Mouse (Mus musculus) liver, postnatal 0 days (tissue): ENCODE measurements around the gene Lrwd1. TPM values are rescaled to one million over a fixed set of nuclear protein-coding genes. Genes with fewer than 3 reads are reported as not detected.
A peak's percentile ranks its signal among the peaks of the same experiment; 100 is the strongest.

Source experiments
- ATAC-seq: fragments of 200-750 bp; cut with Nextera tagmentation; 2 replicates; pipeline ENCODE4 v1.8.0; 2017; ENCODE audit warnings: mild to moderate bottlenecking, moderate library complexity
- DNase-seq: peaks from one replicate; pipeline ENCODE4 v3.0.0-alpha.2; 2016
- H3K27ac ChIP-seq: fragments of 300-500 bp; sonication (generic); 2 replicates; pipeline ENCODE4 v1.5.1; 2014; ENCODE audit warnings: antibody characterized with exemption, moderate library complexity, mild to moderate bottlenecking, low read depth
- H3K27me3 ChIP-seq: fragments of 300-500 bp; sonication (generic); 2 replicates; pipeline ENCODE4 v1.6.1; 2014; ENCODE audit warnings: low read length, control low read depth, mixed read lengths; ENCODE audit not compliant: insufficient read depth
- H3K36me3 ChIP-seq: fragments of 300-500 bp; sonication (generic); replicated peaks from 2 replicates; pipeline ENCODE4 v1.6.1; 2014; ENCODE audit warnings: mild to moderate bottlenecking, control low read depth, low read length, moderate library complexity, mixed read lengths; ENCODE audit not compliant: insufficient read depth
- H3K4me1 ChIP-seq: fragments of 300-500 bp; sonication (generic); 2 replicates; pipeline ENCODE4 v1.6.1; 2014; ENCODE audit warnings: antibody characterized with exemption, mild to moderate bottlenecking, control low read depth; ENCODE audit not compliant: insufficient read depth
- H3K4me2 ChIP-seq: fragments of 300-500 bp; sonication (generic); 2 replicates; pipeline ENCODE4 v1.6.1; 2014; ENCODE audit warnings: low read depth, mild to moderate bottlenecking, low read length, moderate library complexity, mixed read lengths
- H3K4me3 ChIP-seq: fragments of 300-500 bp; sonication (generic); 2 replicates; pipeline ENCODE4 v1.5.1; 2014; ENCODE audit warnings: low read depth, low read length
- H3K9ac ChIP-seq: fragments of 300-500 bp; sonication (generic); replicated peaks from 2 replicates; pipeline ENCODE4 v1.6.1; 2014; ENCODE audit warnings: mild to moderate bottlenecking, moderate library complexity
- H3K9me3 ChIP-seq: fragments of 300-500 bp; sonication (generic); 2 replicates; pipeline ENCODE4 v1.6.1; 2016; ENCODE audit warnings: mild to moderate bottlenecking, control low read depth, low read length, mixed read lengths
- CTCF ChIP-seq: sonication (generic); IDR thresholded peaks from 2 replicates; pipeline ENCODE4 v1.5.1; 2016; ENCODE audit warnings: antibody characterized with exemption, low read depth
- EP300 ChIP-seq: IDR thresholded peaks from 2 replicates; pipeline ENCODE4 v1.6.1; 2016; ENCODE audit warnings: antibody characterized with exemption, low read depth, mild to moderate bottlenecking
- WGBS: fragments of 180-500 bp; shearing (Covaris S2); extraction: QIAGEN DNeasy Blood & Tissue Kit; methylation state at CpG from one replicate; pipeline ENCODE4 v1.1.7; 2014; ENCODE audit not compliant: insufficient replicate concordance; 5-methylcytosine and 5-hydroxymethylcytosine counted together
- polyA plus RNA-seq: library from polyadenylated mRNA; unstranded; fragments of >200 nt; fragmentation: Nextera tagmentation; extraction: Ambion mirVana; gene quantifications from 2 replicates; pipeline ENCODE4 v1.2.1, GENCODE M21; 2015

Lrwd1 gene
- polyA plus RNA-seq, 1 experiment from 2014 or later: 16.5 TPM

DNA sequence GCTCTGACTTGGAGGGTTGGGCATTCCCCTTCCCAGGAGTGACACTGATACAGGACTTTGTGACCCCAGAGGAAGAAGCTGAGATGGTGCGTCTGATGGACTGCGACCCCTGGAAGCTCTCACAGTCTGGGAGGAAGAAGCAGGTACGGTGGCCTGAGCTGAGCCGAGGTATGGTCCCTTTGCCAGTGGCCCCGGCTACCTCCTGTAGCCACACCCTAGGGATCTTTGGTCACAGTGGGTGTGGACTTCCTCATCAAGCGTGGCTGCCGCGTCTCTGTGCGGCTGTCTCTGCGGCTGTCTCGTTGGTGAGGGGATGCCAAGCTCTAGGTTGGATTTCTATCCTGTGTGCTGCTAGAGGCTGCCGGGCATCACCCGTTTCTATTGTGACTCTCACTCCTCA, 3.5 kb upstream of the Lrwd1 start:
- H3K4me1 ChIP-seq: peaks cover 15% of the 10 kb centered on the region
- peak overlapping the region; percentile 58 for H3K27ac ChIP-seq
- no peak overlapping the region for H3K9ac ChIP-seq
- H3K27me3 ChIP-seq: no peaks in the 10 kb centered on the region
- H3K36me3 ChIP-seq: peaks cover 24% of the 10 kb centered on the region
- TF ChIP-seq CTCF: no peak
- TF ChIP-seq EP300: no peak
- no peak overlapping the region for H3K4me3 ChIP-seq
- no peak for DNase-seq
- ATAC-seq: no peak
- WGBS: 74% methylated on average over 13 of the region's 13 CpGs
- no peaks in the 10 kb centered on the region; the same call in 1 of the 2 replicates for H3K9me3 ChIP-seq
- H3K4me2 ChIP-seq: 0 out of 2 replicates have a peak overlapping the region, but pooled peaks have one; percentile 11

GRCm38 (mm10) chr5:136137658-136138274, 1.9 kb upstream of the Lrwd1 start:
- 51% methylated on average over 13 of the region's 13 CpGs for WGBS
- no peaks in the 10 kb centered on the region for H3K27me3 ChIP-seq
- H3K9me3 ChIP-seq: no peaks in the 10 kb centered on the region
- H3K4me1 ChIP-seq: peaks cover 15% of the 10 kb centered on the region
- H3K4me3 ChIP-seq: peak overlapping the region; percentile 93; the same call in 1 of the 2 replicates
- DNase-seq: peak; percentile 78
- H3K36me3 ChIP-seq: peaks cover 35% of the 10 kb centered on the region
- 0 out of 2 replicates have a peak overlapping the region, but pooled peaks have one; percentile 91 for H3K27ac ChIP-seq
- peak overlapping the region; percentile 77 for H3K4me2 ChIP-seq
- ATAC-seq: no peak
- no peak overlapping the region; the same call in 1 of the 2 replicates for H3K9ac ChIP-seq
- TF ChIP-seq EP300 (no peak), CTCF (peak; percentile 83)

DNA sequence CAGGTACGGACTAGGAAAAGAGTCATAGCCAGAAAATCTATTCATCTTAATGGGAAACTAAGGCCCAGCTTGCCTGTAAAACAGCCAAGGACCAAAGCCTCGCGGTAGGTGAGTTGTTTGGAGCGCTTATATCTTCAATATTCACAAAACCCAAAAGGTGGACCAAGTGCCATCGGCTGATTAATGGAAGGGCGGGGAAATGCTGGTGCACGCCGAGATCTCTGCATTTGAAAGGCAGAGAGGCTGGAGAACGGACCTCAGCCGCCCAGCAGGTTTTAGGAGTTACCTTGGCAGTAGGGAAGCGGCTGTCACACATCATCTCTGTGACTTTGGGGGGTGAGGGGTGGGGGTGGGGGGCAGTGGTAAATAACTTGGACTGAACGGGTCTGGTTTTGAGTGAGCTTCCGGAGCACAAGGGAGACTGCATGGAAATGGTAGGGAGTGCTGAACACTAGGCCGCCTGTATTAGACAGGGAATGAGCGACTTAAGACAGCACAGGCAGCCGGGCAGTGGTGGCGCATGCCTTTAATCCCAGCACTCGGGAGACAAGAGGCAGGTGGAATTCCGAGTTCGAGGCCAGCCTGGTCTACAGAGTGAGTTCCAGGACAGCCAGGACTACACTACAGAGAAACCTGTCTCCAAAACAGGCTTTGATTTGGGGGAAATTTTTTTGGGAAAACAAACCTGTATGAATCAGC, 567 bp upstream of the Lrwd1 start:
- TF ChIP-seq CTCF: no peak
- no peak for TF ChIP-seq EP300
- Histone ChIP-seq H3K9ac (peak overlapping the region; percentile 89), H3K9me3 (no peaks in the 10 kb centered on the region), H3K27me3 (no peaks in the 10 kb centered on the region), H3K36me3 (peaks cover 46% of the 10 kb centered on the region), H3K27ac (peak overlapping the region; percentile 91), H3K4me1 (peaks cover 15% of the 10 kb centered on the region), H3K4me2 (peak overlapping the region; percentile 77), H3K4me3 (peak overlapping the region; percentile 93)
- WGBS: 6% methylated on average over 20 of the region's 20 CpGs
- ATAC-seq (peak; percentile 43), DNase-seq (no peak)

DNA sequence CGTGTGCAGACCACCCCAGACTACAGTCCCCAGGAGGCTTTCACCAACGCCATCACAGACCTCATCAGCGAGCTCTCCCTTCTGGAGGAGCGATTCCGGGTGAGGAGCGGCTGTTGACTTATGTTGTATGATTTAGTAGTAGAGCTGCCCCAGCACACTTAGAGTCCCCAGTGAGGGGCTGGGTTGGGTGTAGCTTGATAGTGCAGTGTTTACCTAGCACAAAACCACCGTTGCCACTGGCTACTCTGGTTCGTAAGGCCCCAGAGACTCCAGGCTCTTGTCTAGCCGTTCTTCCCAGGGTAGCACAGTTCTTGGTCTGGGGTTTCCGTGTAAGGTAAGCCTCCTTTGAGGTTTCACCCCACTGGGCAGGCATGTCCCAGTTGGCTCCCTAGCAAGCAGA, 13.7 kb downstream of the Lrwd1 start:
- WGBS: 85% methylated on average over 10 of the region's 10 CpGs
- H3K36me3 ChIP-seq: peaks cover 57% of the 10 kb centered on the region

DNA sequence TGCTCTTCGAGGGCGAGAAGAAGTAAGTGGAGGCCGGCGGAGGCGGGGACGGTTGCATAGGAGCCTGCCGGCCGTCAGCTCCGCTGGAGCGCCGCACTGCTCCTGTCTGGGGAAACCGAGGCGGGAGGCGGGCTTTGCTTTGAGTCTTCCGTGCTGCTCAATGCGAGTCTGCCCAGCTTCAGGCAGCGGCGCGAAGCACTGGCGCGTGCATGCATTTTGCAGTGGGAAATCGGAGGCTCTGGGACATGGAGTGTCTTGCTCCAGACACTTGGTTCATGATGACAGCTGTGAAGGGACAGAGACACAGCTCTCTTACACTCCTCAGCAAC, 19.1 kb downstream of the Lrwd1 start:
- Histone ChIP-seq H3K9ac (peak overlapping the region; percentile 89), H3K4me3 (peak overlapping the region; percentile 84), H3K27me3 (no peaks in the 10 kb centered on the region), H3K27ac (peak overlapping the region; percentile 56), H3K4me2 (peak overlapping the region; percentile 86), H3K36me3 (peaks cover 16% of the 10 kb centered on the region), H3K9me3 (no peaks in the 10 kb centered on the region), H3K4me1 (peaks cover 18% of the 10 kb centered on the region)
- TF ChIP-seq EP300: no peak
- no peak for TF ChIP-seq CTCF
- ATAC-seq (peak; percentile 75), DNase-seq (no peak)
- WGBS: 0% methylated on average over 22 of the region's 22 CpGs

More for the DNA sequence above, 13.7 kb downstream of the Lrwd1 start:
- TF ChIP-seq EP300 (no peak), CTCF (no peak)
- H3K4me3 ChIP-seq: no peak overlapping the region
- ATAC-seq (no peak), DNase-seq (no peak)
- no peak overlapping the region for H3K9ac ChIP-seq
- H3K4me1 ChIP-seq: peaks cover 11% of the 10 kb centered on the region
- no peaks in the 10 kb centered on the region for H3K9me3 ChIP-seq
- H3K27me3 ChIP-seq: no peaks in the 10 kb centered on the region
- H3K4me2 ChIP-seq: no peak overlapping the region
- no peak overlapping the region for H3K27ac ChIP-seq
